In genomic region chr9:24472514-24472913, GRCm38 (mm10) we compare ENCODE assay signal across 1 mouse cellular context.
TF ChIP-seq lines count a peak whose summit lies in the region.

No protein-coding gene starts in this region.

TF ChIP-seq in MEL, 35 proteins besides CTCF, POLR2A, EP300 and RAD21 (continued from another document):
- TF ChIP-seq ZC3H11A (IDR thresholded peaks at IDR 0.05; ENCODE audit: low read depth, low read length) = no peak
- no peak for TF ChIP-seq KAT2A (conservative IDR thresholded peaks at IDR 0.05; ENCODE audit: low read depth, low read length)
- no peak for TF ChIP-seq MAFK (IDR thresholded peaks at IDR 0.05; ENCODE audit: borderline replicate concordance, low read depth, low read length)
- TF ChIP-seq ZMIZ1 (IDR thresholded peaks at IDR 0.05; ENCODE audit: low read depth, low read length) = no peak
- no peak for TF ChIP-seq POLR2AphosphoS5 (IDR thresholded peaks at IDR 0.05; ENCODE audit: borderline replicate concordance, low read depth, low read length)
- TF ChIP-seq MYC (IDR thresholded peaks at IDR 0.05; ENCODE audit: low read depth, low read length) = no peak
- peak; percentile 37; the same call in 1 of the 2 replicates for TF ChIP-seq NELFE (IDR thresholded peaks at IDR 0.05; ENCODE audit: low read depth, low read length)
- TF ChIP-seq ETS1 (IDR thresholded peaks at IDR 0.05; ENCODE audit: low read depth, low read length) = peak; percentile 73
- 0 out of 2 replicates have a peak, but pooled peaks have one; percentile 27 for TF ChIP-seq MXI1 (IDR thresholded peaks at IDR 0.05; ENCODE audit: low read depth, low read length)
- TF ChIP-seq SMC3 (IDR thresholded peaks at IDR 0.05; ENCODE audit: low read depth, low read length) = no peak
